Mouse (Mus musculus) neural tube, embryonic 13.5 days (tissue): ENCODE data around the gene Dppa1. TPM values are rescaled to one million over a fixed set of nuclear protein-coding genes. Genes with fewer than 3 reads are reported as not detected.

ENCODE experiments used
- ATAC-seq: fragments of 200-750 bp; cut with Nextera tagmentation; 2 replicates; pipeline ENCODE4 v1.8.0; 2017; ENCODE audit warnings: low read depth, mild to moderate bottlenecking, moderate TSS enrichment, moderate library complexity
- H3K27ac ChIP-seq: fragments of 300-500 bp; sonication (generic); replicated peaks from 2 replicates; pipeline ENCODE4 v1.5.1; 2015; ENCODE audit warnings: moderate library complexity, mild to moderate bottlenecking, inconsistent platforms
- H3K27me3 ChIP-seq: fragments of 300-500 bp; sonication (generic); 2 replicates; pipeline ENCODE4 v1.6.1; 2015; ENCODE audit warnings: mild to moderate bottlenecking, inconsistent platforms
- H3K36me3 ChIP-seq: fragments of 300-500 bp; sonication (generic); 2 replicates; pipeline ENCODE4 v1.6.1; 2015; ENCODE audit warnings: mild to moderate bottlenecking, inconsistent platforms
- H3K4me1 ChIP-seq: fragments of 300-500 bp; sonication (generic); replicated peaks from 2 replicates; pipeline ENCODE4 v1.6.1; 2015; ENCODE audit warnings: inconsistent platforms
- H3K4me2 ChIP-seq: fragments of 300-500 bp; sonication (generic); 2 replicates; pipeline ENCODE4 v1.6.1; 2015; ENCODE audit warnings: inconsistent platforms, mild to moderate bottlenecking, moderate library complexity
- H3K4me3 ChIP-seq: fragments of 300-500 bp; sonication (generic); 2 replicates; pipeline ENCODE4 v1.5.1; 2015; ENCODE audit warnings: mild to moderate bottlenecking, inconsistent platforms
- H3K9ac ChIP-seq: fragments of 300-500 bp; sonication (generic); 2 replicates; pipeline ENCODE4 v1.6.1; 2015; ENCODE audit warnings: moderate library complexity, mild to moderate bottlenecking, inconsistent platforms
- H3K9me3 ChIP-seq: fragments of 300-500 bp; sonication (generic); 2 replicates; pipeline ENCODE4 v1.6.1; 2016; ENCODE audit warnings: inconsistent platforms
- WGBS: fragments of 180-500 bp; shearing (Covaris S2); methylation state at CpG from one replicate; pipeline ENCODE4 v1.1.7; 2015; 5-methylcytosine and 5-hydroxymethylcytosine counted together
- polyA plus RNA-seq: library from polyadenylated mRNA; unstranded; fragments of >200 nt; fragmentation: Nextera tagmentation; extraction: Ambion mirVana; gene quantifications from 2 replicates; pipeline ENCODE4 v1.2.1, GENCODE M21; 2015

The Dppa1 gene
- polyA plus RNA-seq, 1 experiment from 2014 or later: not detected

- ATAC-seq: no peak
- Histone ChIP-seq H3K4me3 (no peak overlapping the region), H3K4me2 (no peak overlapping the region), H3K9ac (no peak overlapping the region), H3K36me3 (no peaks in the 10 kb centered on the region), H3K4me1 (no peaks in the 10 kb centered on the region), H3K27me3 (no peaks in the 10 kb centered on the region), H3K9me3 (no peaks in the 10 kb centered on the region), H3K27ac (no peak overlapping the region)
- 94% methylated on average over 1 of the region's 1 CpGs for WGBS
Measured at GRCm38 (mm10) chr11:46619929-46620328, 9.1 kb downstream of the Dppa1 start.

GRCm38 (mm10) chr11:46592416-46592815, 36.6 kb downstream of the Dppa1 start:
- Histone ChIP-seq H3K27me3 (no peaks in the 10 kb centered on the region), H3K9ac (no peak overlapping the region), H3K4me2 (no peak overlapping the region), H3K27ac (no peak overlapping the region), H3K4me3 (no peak overlapping the region), H3K36me3 (no peaks in the 10 kb centered on the region), H3K9me3 (no peaks in the 10 kb centered on the region), H3K4me1 (no peaks in the 10 kb centered on the region)
- WGBS: 88% methylated on average over 2 of the region's 2 CpGs
- ATAC-seq: no peak

- no peak for ATAC-seq
- no peak overlapping the region for H3K9ac ChIP-seq
- H3K4me3 ChIP-seq: no peak overlapping the region
- no peaks in the 10 kb centered on the region for H3K27me3 ChIP-seq
- no peaks in the 10 kb centered on the region for H3K4me1 ChIP-seq
- no peaks in the 10 kb centered on the region for H3K36me3 ChIP-seq
- no peaks in the 10 kb centered on the region for H3K9me3 ChIP-seq
- H3K4me2 ChIP-seq: no peak overlapping the region
- 81% methylated on average over 5 of the region's 5 CpGs for WGBS
- no peak overlapping the region for H3K27ac ChIP-seq
Measured at GRCm38 (mm10) chr11:46582741-46583140, 46.3 kb downstream of the Dppa1 start.

GRCm38 (mm10) chr11:46580428-46580827, 48.6 kb downstream of the Dppa1 start:
- H3K36me3 ChIP-seq: no peaks in the 10 kb centered on the region
- no peak overlapping the region for H3K27ac ChIP-seq
- H3K27me3 ChIP-seq: no peaks in the 10 kb centered on the region
- 85% methylated on average over 3 of the region's 3 CpGs for WGBS
- H3K4me1 ChIP-seq: no peaks in the 10 kb centered on the region
- H3K9me3 ChIP-seq: no peaks in the 10 kb centered on the region
- ATAC-seq: no peak
- H3K4me2 ChIP-seq: no peak overlapping the region
- H3K4me3 ChIP-seq: no peak overlapping the region
- no peak overlapping the region for H3K9ac ChIP-seq

GRCm38 (mm10) chr11:46578771-46579281, 50.2 kb downstream of the Dppa1 start:
- H3K4me2 ChIP-seq: no peak overlapping the region
- 68% methylated on average over 5 of the region's 5 CpGs for WGBS
- no peaks in the 10 kb centered on the region for H3K9me3 ChIP-seq
- no peak overlapping the region for H3K9ac ChIP-seq
- no peak overlapping the region for H3K4me3 ChIP-seq
- H3K4me1 ChIP-seq: no peaks in the 10 kb centered on the region
- H3K36me3 ChIP-seq: no peaks in the 10 kb centered on the region
- H3K27me3 ChIP-seq: no peaks in the 10 kb centered on the region
- no peak overlapping the region for H3K27ac ChIP-seq
- ATAC-seq: no peak

GRCm38 (mm10) chr11:46571327-46571726, 57.7 kb downstream of the Dppa1 start, which contains the start of gene BC053393:
BC053393 (plus strand) TSS chr11:46571536.
- no peaks in the 10 kb centered on the region for H3K36me3 ChIP-seq
- no peak within 1 kb of the TSS for H3K4me2 ChIP-seq
- 81% methylated on average over 1 of the region's 1 CpGs for WGBS
- no peaks in the 10 kb centered on the region for H3K9me3 ChIP-seq
- H3K4me3 ChIP-seq: no peak within 1 kb of the TSS
- no peak within 1 kb of the TSS for H3K27ac ChIP-seq
- no peaks in the 10 kb centered on the region for H3K4me1 ChIP-seq
- H3K27me3 ChIP-seq: no peaks in the 10 kb centered on the region
- ATAC-seq: no peak
- no peak within 1 kb of the TSS for H3K9ac ChIP-seq

GRCm38 (mm10) chr11:46569107-46569506, 60.0 kb downstream of the Dppa1 start:
- 93% methylated on average over 1 of the region's 1 CpGs for WGBS
- H3K9ac ChIP-seq: no peak overlapping the region
- H3K4me2 ChIP-seq: no peak overlapping the region
- no peaks in the 10 kb centered on the region for H3K27me3 ChIP-seq
- no peak overlapping the region for H3K4me3 ChIP-seq
- no peak for ATAC-seq
- H3K27ac ChIP-seq: no peak overlapping the region
- no peaks in the 10 kb centered on the region for H3K9me3 ChIP-seq
- H3K4me1 ChIP-seq: no peaks in the 10 kb centered on the region
- H3K36me3 ChIP-seq: no peaks in the 10 kb centered on the region

- Histone ChIP-seq H3K4me3 (no peak overlapping the region), H3K9ac (no peak overlapping the region), H3K9me3 (no peaks in the 10 kb centered on the region), H3K27me3 (no peaks in the 10 kb centered on the region), H3K27ac (no peak overlapping the region), H3K36me3 (no peaks in the 10 kb centered on the region), H3K4me2 (no peak overlapping the region), H3K4me1 (no peaks in the 10 kb centered on the region)
- 94% methylated on average over 2 of the region's 2 CpGs for WGBS
- ATAC-seq: no peak
Measured at GRCm38 (mm10) chr11:46565967-46566366, 63.1 kb downstream of the Dppa1 start.

- H3K4me3 ChIP-seq: no peak overlapping the region
- H3K4me2 ChIP-seq: no peak overlapping the region
- H3K36me3 ChIP-seq: no peaks in the 10 kb centered on the region
- no peaks in the 10 kb centered on the region for H3K27me3 ChIP-seq
- H3K9me3 ChIP-seq: no peaks in the 10 kb centered on the region
- ATAC-seq: no peak
- no peaks in the 10 kb centered on the region for H3K4me1 ChIP-seq
- 81% methylated on average over 1 of the region's 1 CpGs for WGBS
- no peak overlapping the region for H3K9ac ChIP-seq
- no peak overlapping the region for H3K27ac ChIP-seq
Measured at GRCm38 (mm10) chr11:46564671-46565070, 64.4 kb downstream of the Dppa1 start.

- Histone ChIP-seq H3K4me3 (no peak overlapping the region), H3K4me1 (no peaks in the 10 kb centered on the region), H3K36me3 (no peaks in the 10 kb centered on the region), H3K9ac (no peak overlapping the region), H3K4me2 (no peak overlapping the region), H3K27me3 (no peaks in the 10 kb centered on the region), H3K9me3 (no peaks in the 10 kb centered on the region), H3K27ac (no peak overlapping the region)
- no peak for ATAC-seq
- 82% methylated on average over 4 of the region's 4 CpGs for WGBS
Measured at GRCm38 (mm10) chr11:46561096-46561495, 68.0 kb downstream of the Dppa1 start.

Other genes starting within 250 kb of the Dppa1 start
- not detected in 2 replicates for gene Itk, start 239.7 kb downstream of the Dppa1 start, polyA plus RNA-seq
- not detected in 2 replicates for gene Fam71b, start 232.7 kb downstream of the Dppa1 start, polyA plus RNA-seq
- gene Med7, start 192.3 kb downstream of the Dppa1 start, polyA plus RNA-seq: 75.3 and 79.3 TPM in 2 replicates
- 0.25 and 0.29 TPM in 2 replicates for gene Havcr2, start 174.3 kb downstream of the Dppa1 start, polyA plus RNA-seq
- gene Gm12169, start 105.0 kb downstream of the Dppa1 start, polyA plus RNA-seq: not detected in 2 replicates
- not detected in 2 replicates for gene BC053393, start 57.7 kb downstream of the Dppa1 start, polyA plus RNA-seq
- gene Timd2, start 77.8 kb upstream of the Dppa1 start, polyA plus RNA-seq: 0.06 TPM in 1 of 2 replicates, not detected in the other
- gene Havcr1, start 105.8 kb upstream of the Dppa1 start, polyA plus RNA-seq: not detected in 2 replicates
- gene Timd4, start 181.5 kb upstream of the Dppa1 start, polyA plus RNA-seq: 0.22 and 0.31 TPM in 2 replicates